Mouse (Mus musculus) liver, postnatal 0 days (tissue): ENCODE measurements around the gene Pccb.

Experiments used
- CTCF ChIP-seq: sonication (generic); IDR thresholded peaks from 2 replicates; pipeline ENCODE4 v1.5.1; 2016; ENCODE audit warnings: antibody characterized with exemption, low read depth
- EP300 ChIP-seq: IDR thresholded peaks from 2 replicates; pipeline ENCODE4 v1.6.1; 2016; ENCODE audit warnings: antibody characterized with exemption, low read depth, mild to moderate bottlenecking

DNA sequence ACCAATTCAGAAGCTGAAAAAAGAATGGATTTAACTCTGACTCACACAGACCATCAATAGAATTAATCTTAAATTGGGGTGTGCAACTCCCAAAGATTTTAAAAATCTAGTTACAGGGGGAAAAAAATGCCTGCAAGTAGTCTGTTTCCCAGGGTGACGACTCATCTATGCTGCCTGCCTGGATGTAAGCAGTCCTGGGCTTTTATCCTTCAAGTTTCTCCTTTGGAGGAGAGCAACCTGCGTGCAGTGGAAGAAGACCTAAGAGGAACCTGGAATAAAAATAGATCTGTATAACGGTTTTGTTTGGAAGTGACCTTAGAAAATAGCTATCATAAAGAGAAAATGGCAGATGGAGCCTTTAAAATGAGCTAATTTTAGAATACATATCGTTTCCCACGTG, 37.8 kb upstream of the Pccb start:
- TF ChIP-seq CTCF (no peak), EP300 (no peak)
